In genomic region chr3:14917261-14917660, GRCm38 (mm10) we compare ENCODE assay signal across 10 mouse cellular contexts. TPM values are rescaled to one million over a fixed set of nuclear protein-coding genes. Genes with fewer than 3 reads are reported as not detected.
"Had no signal": no experiment of that assay in that cellular context is flagged by ENCODE, and none has a peak within 500 bp of the region (broad histone marks: within the 10 kb centered on the region; RNA-seq: fewer than 3 reads in every experiment).

No protein-coding gene starts in this region.

- DNase-seq: liver, postnatal 0 days; lung, adult 2 months; lung, postnatal 14 days; lung, postnatal 36 days; right cerebral cortex, postnatal 14 days; thymus, adult 18-20 months; thymus, postnatal 25 days; thymus, postnatal 4 days had no signal

RNA-seq across cellular contexts. Expression of gene Car3, which starts 53.9 kb away (rescaled TPM):
- total RNA-seq: monocyte, adult 5-6 weeks; neutrophil, adult 5-6 weeks had no signal
